In the genomic region with DNA sequence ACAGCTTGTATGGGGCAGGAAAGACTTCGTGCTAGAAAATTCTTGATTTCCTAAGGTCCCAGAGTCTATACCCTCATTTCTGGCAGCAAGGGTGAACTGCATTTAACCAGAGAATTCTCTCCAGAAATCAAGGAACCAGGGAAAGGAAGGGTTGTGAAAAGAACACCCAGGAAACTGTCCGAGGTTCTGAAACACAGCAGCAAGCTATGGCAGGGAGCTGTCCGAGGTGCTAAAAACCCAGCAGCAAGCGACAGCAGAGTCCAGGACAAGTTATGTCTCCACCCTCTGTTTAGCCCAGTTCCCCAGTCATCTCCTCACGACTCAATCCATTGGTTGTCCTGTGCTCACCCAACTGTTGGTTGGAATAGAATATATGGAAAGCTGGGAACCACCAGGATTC, we compare ENCODE assay signal across 7 mouse cellular contexts.
DNase-seq lines count a peak whose midpoint lies in the region; ATAC-seq lines count a peak whose summit lies in the region.

No protein-coding gene starts in this region.

- WGBS in midbrain, embryonic 14.5 days: 14% methylated on average over 5 of the region's 5 CpGs
- 12% methylated on average over 5 of the region's 5 CpGs for WGBS in midbrain, embryonic 16.5 days
- WGBS in embryonic facial prominence, embryonic 11.5 days: 8% methylated on average over 5 of the region's 5 CpGs
- WGBS in large intestine, adult 2 months: 9% methylated on average over 5 of the region's 5 CpGs

- ATAC-seq in midbrain, embryonic 14.5 days (ENCODE audit: low FRiP score, low TSS enrichment): no peak
- ATAC-seq in midbrain, embryonic 16.5 days: no peak
- ATAC-seq in embryonic facial prominence, embryonic 11.5 days (replicated peaks; ENCODE audit: insufficient number of reproducible peaks, low FRiP score, low TSS enrichment, low read depth): no peak

- H3K36me3 ChIP-seq in midbrain, embryonic 14.5 days (ENCODE audit: control insufficient read depth, insufficient read depth, low read length): no peaks in the 10 kb centered on the region
- H3K36me3 ChIP-seq in midbrain, embryonic 16.5 days (ENCODE audit: control insufficient read depth, insufficient read depth, low read length): no peaks in the 10 kb centered on the region
- no peaks in the 10 kb centered on the region for H3K36me3 ChIP-seq in embryonic facial prominence, embryonic 11.5 days (replicated peaks; ENCODE audit: control insufficient read depth, insufficient read depth, low read depth, low read length)

- H3K9ac ChIP-seq in midbrain, embryonic 14.5 days (replicated peaks; ENCODE audit: low read length): no peak overlapping the region
- H3K9ac ChIP-seq in midbrain, embryonic 16.5 days (ENCODE audit: low read depth, low read length): no peak overlapping the region
- no peak overlapping the region for H3K9ac ChIP-seq in embryonic facial prominence, embryonic 11.5 days (replicated peaks; ENCODE audit: low read length)

- DNase-seq in midbrain, embryonic 14.5 days: peak; percentile 69
- peak; percentile 62 to 91 for DNase-seq in adrenal gland, adult (ENCODE audit: inconsistent age in 2 of 2, low spot score in 1 of 2)
- peak; percentile 93 for DNase-seq in embryonic facial prominence, embryonic 11.5 days (ENCODE audit: low spot score)
- peak; percentile 8 for DNase-seq in large intestine, adult 2 months (ENCODE audit: low read depth, low spot score)
- DNase-seq in ovary, adult 18-20 months (ENCODE audit: low spot score): peak; percentile 11
- DNase-seq in cerebellum, adult 11-12 months: no peak

- no peaks in the 10 kb centered on the region; the same call in 1 of the 2 replicates for H3K4me1 ChIP-seq in midbrain, embryonic 14.5 days (ENCODE audit: control insufficient read depth, insufficient read depth, low read length)
- H3K4me1 ChIP-seq in midbrain, embryonic 16.5 days (ENCODE audit: control insufficient read depth, insufficient read depth, low read length): no peaks in the 10 kb centered on the region
- no peaks in the 10 kb centered on the region for H3K4me1 ChIP-seq in embryonic facial prominence, embryonic 11.5 days (ENCODE audit: control insufficient read depth, insufficient read depth, low read length)

- no peak overlapping the region for H3K27ac ChIP-seq in midbrain, embryonic 14.5 days (replicated peaks; ENCODE audit: low read depth, low read length)
- no peak overlapping the region for H3K27ac ChIP-seq in midbrain, embryonic 16.5 days (ENCODE audit: low read length)
- no peak overlapping the region for H3K27ac ChIP-seq in embryonic facial prominence, embryonic 11.5 days (replicated peaks; ENCODE audit: low read depth, low read length)

- no peak overlapping the region for H3K4me2 ChIP-seq in midbrain, embryonic 14.5 days (ENCODE audit: low read length)
- H3K4me2 ChIP-seq in midbrain, embryonic 16.5 days (ENCODE audit: low read length): no peak overlapping the region
- H3K4me2 ChIP-seq in embryonic facial prominence, embryonic 11.5 days (ENCODE audit: low read depth, low read length): no peak overlapping the region

- no peak overlapping the region for H3K4me3 ChIP-seq in midbrain, embryonic 14.5 days (replicated peaks; ENCODE audit: low read depth, low read length)
- H3K4me3 ChIP-seq in midbrain, embryonic 16.5 days (ENCODE audit: low read depth, low read length): no peak overlapping the region
- H3K4me3 ChIP-seq in embryonic facial prominence, embryonic 11.5 days (ENCODE audit: low read depth, low read length): no peak overlapping the region

- no peaks in the 10 kb centered on the region for H3K27me3 ChIP-seq in midbrain, embryonic 14.5 days (ENCODE audit: control insufficient read depth, insufficient read depth, low read length)
- no peaks in the 10 kb centered on the region for H3K27me3 ChIP-seq in midbrain, embryonic 16.5 days (ENCODE audit: control insufficient read depth, insufficient read depth, low read depth, low read length)
- H3K27me3 ChIP-seq in embryonic facial prominence, embryonic 11.5 days (ENCODE audit: control insufficient read depth, insufficient read depth, low read length): no peaks in the 10 kb centered on the region

- H3K9me3 ChIP-seq in midbrain, embryonic 14.5 days (ENCODE audit: control insufficient read depth, low read length): no peaks in the 10 kb centered on the region
- H3K9me3 ChIP-seq in midbrain, embryonic 16.5 days (replicated peaks; ENCODE audit: control insufficient read depth, low read length, poor library complexity, severe bottlenecking): no peaks in the 10 kb centered on the region
- H3K9me3 ChIP-seq in embryonic facial prominence, embryonic 11.5 days (replicated peaks; ENCODE audit: control insufficient read depth, low read length): no peaks in the 10 kb centered on the region
